Mouse (Mus musculus): ENCODE data around the gene Runx2. TPM values are rescaled to one million over a fixed set of nuclear protein-coding genes. Genes with fewer than 3 reads are reported as not detected.

The Runx2 gene
- polyA plus RNA-seq, 1 experiment from 2014 or later: 1.4 TPM

DNA sequence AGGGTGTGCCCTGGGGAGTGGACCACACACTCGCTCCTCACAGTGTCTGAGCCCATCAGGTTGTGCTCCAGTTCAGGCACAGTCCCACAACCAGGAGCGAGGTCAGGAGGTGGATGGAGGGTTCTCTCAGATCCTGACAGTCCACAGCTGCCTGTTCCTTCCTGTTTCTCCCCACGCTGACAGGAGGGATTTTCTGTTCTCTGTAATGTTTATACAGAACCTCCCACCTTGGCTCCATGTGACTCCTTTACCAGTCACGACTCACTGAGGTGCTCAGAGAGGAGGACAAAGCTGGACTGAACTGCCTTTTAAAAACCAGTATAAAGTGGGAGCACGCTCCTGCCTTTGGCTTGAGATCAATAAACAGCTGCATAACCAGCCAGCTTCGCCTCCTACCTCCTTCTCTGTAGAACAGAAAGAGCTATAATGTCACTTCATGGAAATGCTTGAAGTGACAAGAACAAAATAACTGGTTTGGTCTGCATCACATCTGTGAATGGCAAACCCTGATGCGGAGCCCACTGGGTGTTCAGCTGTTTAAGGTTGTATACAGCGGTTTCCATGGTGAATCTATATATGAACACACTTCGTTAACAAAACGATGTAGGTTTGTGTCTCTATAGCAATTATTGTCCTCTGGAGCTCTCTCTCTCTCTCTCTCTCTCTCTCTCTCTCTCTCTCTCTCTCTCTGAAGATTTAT is 177.3 kb downstream of the Runx2 start:
- H3K27ac ChIP-seq (ENCODE audit: low read depth, low read length): no peak overlapping the region

GRCm38 (mm10) chr17:44634486-44634885 is 180.1 kb downstream of the Runx2 start:
- H3K4me1 ChIP-seq (ENCODE audit: control insufficient read depth, insufficient read depth, low read length): no peaks in the 10 kb centered on the region
- H3K27ac ChIP-seq (ENCODE audit: low read depth, low read length): no peak overlapping the region
- H3K9ac ChIP-seq (ENCODE audit: low read length): no peak overlapping the region
- no peak for DNase-seq (ENCODE audit: low spot score)
- H3K4me3 ChIP-seq (ENCODE audit: low read depth, low read length): no peak overlapping the region
- H3K9me3 ChIP-seq (ENCODE audit: control insufficient read depth, low read length): no peaks in the 10 kb centered on the region
- WGBS: 70% methylated on average over 5 of the region's 5 CpGs
- H3K36me3 ChIP-seq (ENCODE audit: control insufficient read depth, insufficient read depth, low read length): no peaks in the 10 kb centered on the region
- H3K4me2 ChIP-seq (ENCODE audit: low read depth): no peak overlapping the region
- no peak for ATAC-seq (ENCODE audit: insufficient read depth, low FRiP score, low TSS enrichment)
- H3K27me3 ChIP-seq (ENCODE audit: control insufficient read depth, insufficient read depth, low read length): no peaks in the 10 kb centered on the region

More for the DNA sequence above, 177.3 kb downstream of the Runx2 start:
- H3K4me1 ChIP-seq (ENCODE audit: control insufficient read depth, insufficient read depth, low read length): no peaks in the 10 kb centered on the region
- no peaks in the 10 kb centered on the region for H3K9me3 ChIP-seq (ENCODE audit: control insufficient read depth, low read length)
- no peaks in the 10 kb centered on the region for H3K36me3 ChIP-seq (ENCODE audit: control insufficient read depth, insufficient read depth, low read length)
- no peak for DNase-seq (ENCODE audit: low spot score)
- 76% methylated on average over 10 of the region's 10 CpGs for WGBS
- ATAC-seq (ENCODE audit: insufficient read depth, low FRiP score, low TSS enrichment): no peak
- no peaks in the 10 kb centered on the region for H3K27me3 ChIP-seq (ENCODE audit: control insufficient read depth, insufficient read depth, low read length)
- H3K4me3 ChIP-seq (ENCODE audit: low read depth, low read length): no peak overlapping the region
- no peak overlapping the region for H3K9ac ChIP-seq (ENCODE audit: low read length)
- H3K4me2 ChIP-seq (ENCODE audit: low read depth): no peak overlapping the region

DNA sequence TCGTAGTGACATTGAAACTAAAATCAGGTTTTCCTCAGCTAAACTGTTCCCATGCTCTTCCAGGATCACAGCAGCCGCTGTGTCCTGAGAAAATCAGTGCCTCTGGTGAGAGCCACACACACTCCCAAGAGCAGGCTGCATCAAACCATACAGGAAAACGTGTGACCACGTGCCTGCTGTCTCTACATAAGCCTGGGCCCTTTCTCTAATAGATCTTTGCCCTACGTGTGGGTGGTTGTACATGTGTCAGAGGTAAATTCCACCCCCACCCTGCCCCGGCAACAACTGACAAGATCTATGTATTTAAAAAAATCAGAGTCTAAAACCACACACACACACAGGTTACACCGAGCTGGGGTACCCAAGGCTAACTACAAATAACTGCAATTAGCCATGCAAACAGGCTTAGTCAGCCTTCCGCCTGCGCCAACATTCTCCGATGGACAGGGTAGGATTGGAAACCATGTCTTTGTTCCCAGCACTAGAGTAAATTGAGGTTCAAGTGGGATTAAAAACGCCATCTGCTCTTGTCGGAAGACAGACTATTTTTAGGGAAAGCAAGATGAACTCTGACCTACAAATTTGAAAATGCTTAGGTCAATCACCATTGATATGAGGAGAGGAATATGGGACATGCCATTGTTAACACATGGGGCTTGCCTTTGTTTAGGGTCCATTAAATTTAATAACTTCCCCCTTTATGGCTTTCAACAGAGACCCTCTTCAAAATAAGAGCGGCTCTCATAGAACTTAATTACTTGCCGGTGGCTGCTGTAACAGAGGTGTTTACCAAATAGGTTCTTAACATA is 180.8 kb downstream of the Runx2 start:
- H3K4me2 ChIP-seq (ENCODE audit: low read depth): no peak overlapping the region
- H3K36me3 ChIP-seq (ENCODE audit: control insufficient read depth, insufficient read depth, low read length): no peaks in the 10 kb centered on the region
- DNase-seq (ENCODE audit: low spot score) (no peak), ATAC-seq (ENCODE audit: insufficient read depth, low FRiP score, low TSS enrichment) (no peak)
- WGBS: 75% methylated on average over 14 of the region's 14 CpGs
- no peaks in the 10 kb centered on the region for H3K4me1 ChIP-seq (ENCODE audit: control insufficient read depth, insufficient read depth, low read length)
- no peak overlapping the region for H3K27ac ChIP-seq (ENCODE audit: low read depth, low read length)
- no peaks in the 10 kb centered on the region for H3K9me3 ChIP-seq (ENCODE audit: control insufficient read depth, low read length)
- H3K4me3 ChIP-seq (ENCODE audit: low read depth, low read length): no peak overlapping the region
- H3K27me3 ChIP-seq (ENCODE audit: control insufficient read depth, insufficient read depth, low read length): no peaks in the 10 kb centered on the region
- no peak overlapping the region for H3K9ac ChIP-seq (ENCODE audit: low read length)

- Histone ChIP-seq H3K4me1 (ENCODE audit: control insufficient read depth, insufficient read depth, low read length) (no peaks in the 10 kb centered on the region), H3K4me3 (ENCODE audit: low read depth, low read length) (no peak overlapping the region), H3K27me3 (ENCODE audit: control insufficient read depth, insufficient read depth, low read length) (no peaks in the 10 kb centered on the region), H3K4me2 (ENCODE audit: low read depth) (no peak overlapping the region), H3K27ac (ENCODE audit: low read depth, low read length) (no peak overlapping the region), H3K9ac (ENCODE audit: low read length) (no peak overlapping the region), H3K9me3 (ENCODE audit: control insufficient read depth, low read length) (no peaks in the 10 kb centered on the region), H3K36me3 (ENCODE audit: control insufficient read depth, insufficient read depth, low read length) (no peaks in the 10 kb centered on the region)
- no peak for ATAC-seq (ENCODE audit: insufficient read depth, low FRiP score, low TSS enrichment)
- WGBS: 91% methylated on average over 2 of the region's 2 CpGs
- no peak for DNase-seq (ENCODE audit: low spot score)
These were observed 181.7 kb downstream of the Runx2 start for GRCm38 (mm10) chr17:44632941-44633340.

GRCm38 (mm10) chr17:44632292-44632691 is 182.3 kb downstream of the Runx2 start:
- no peak overlapping the region for H3K4me2 ChIP-seq (ENCODE audit: low read depth)
- H3K4me3 ChIP-seq (ENCODE audit: low read depth, low read length): no peak overlapping the region
- no peaks in the 10 kb centered on the region for H3K27me3 ChIP-seq (ENCODE audit: control insufficient read depth, insufficient read depth, low read length)
- WGBS: 82% methylated on average over 4 of the region's 4 CpGs
- H3K4me1 ChIP-seq (ENCODE audit: control insufficient read depth, insufficient read depth, low read length): no peaks in the 10 kb centered on the region
- no peaks in the 10 kb centered on the region for H3K36me3 ChIP-seq (ENCODE audit: control insufficient read depth, insufficient read depth, low read length)
- no peak overlapping the region for H3K9ac ChIP-seq (ENCODE audit: low read length)
- no peaks in the 10 kb centered on the region for H3K9me3 ChIP-seq (ENCODE audit: control insufficient read depth, low read length)
- no peak overlapping the region for H3K27ac ChIP-seq (ENCODE audit: low read depth, low read length)
- no peak for DNase-seq (ENCODE audit: low spot score)
- no peak for ATAC-seq (ENCODE audit: insufficient read depth, low FRiP score, low TSS enrichment)

DNA sequence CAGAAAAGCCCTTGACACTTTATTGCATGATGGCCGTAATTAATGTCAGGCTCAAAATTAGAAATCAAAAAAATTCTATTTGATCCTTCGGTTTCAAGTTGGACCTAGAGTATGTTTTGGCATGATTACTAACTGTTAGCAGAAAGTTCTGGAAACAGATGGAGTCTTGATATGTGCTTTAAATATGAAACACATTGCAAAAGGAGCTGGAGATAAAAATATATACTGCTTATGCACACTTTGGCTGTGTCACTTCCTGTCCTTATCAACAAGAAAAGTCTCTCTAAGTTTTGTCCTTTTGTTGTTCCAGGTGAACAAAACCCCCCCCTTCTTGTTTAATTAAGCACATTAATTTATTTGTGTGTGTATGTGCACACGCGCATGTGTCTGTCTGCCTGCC is 183.0 kb downstream of the Runx2 start:
- Histone ChIP-seq H3K9ac (ENCODE audit: low read length) (no peak overlapping the region), H3K4me2 (ENCODE audit: low read depth) (no peak overlapping the region), H3K4me1 (ENCODE audit: control insufficient read depth, insufficient read depth, low read length) (no peaks in the 10 kb centered on the region), H3K4me3 (ENCODE audit: low read depth, low read length) (no peak overlapping the region), H3K27me3 (ENCODE audit: control insufficient read depth, insufficient read depth, low read length) (no peaks in the 10 kb centered on the region), H3K9me3 (ENCODE audit: control insufficient read depth, low read length) (no peaks in the 10 kb centered on the region), H3K27ac (ENCODE audit: low read depth, low read length) (no peak overlapping the region), H3K36me3 (ENCODE audit: control insufficient read depth, insufficient read depth, low read length) (no peaks in the 10 kb centered on the region)
- ATAC-seq (ENCODE audit: insufficient read depth, low FRiP score, low TSS enrichment) (no peak), DNase-seq (ENCODE audit: low spot score) (no peak)
- 90% methylated on average over 4 of the region's 4 CpGs for WGBS

- ATAC-seq (ENCODE audit: insufficient read depth, low FRiP score, low TSS enrichment): no peak
- 87% methylated on average over 6 of the region's 6 CpGs for WGBS
- Histone ChIP-seq H3K4me2 (ENCODE audit: low read depth) (no peak overlapping the region), H3K9me3 (ENCODE audit: control insufficient read depth, low read length) (no peaks in the 10 kb centered on the region), H3K4me3 (ENCODE audit: low read depth, low read length) (no peak overlapping the region), H3K9ac (ENCODE audit: low read length) (no peak overlapping the region), H3K4me1 (ENCODE audit: control insufficient read depth, insufficient read depth, low read length) (no peaks in the 10 kb centered on the region), H3K27ac (ENCODE audit: low read depth, low read length) (no peak overlapping the region), H3K27me3 (ENCODE audit: control insufficient read depth, insufficient read depth, low read length) (no peaks in the 10 kb centered on the region), H3K36me3 (ENCODE audit: control insufficient read depth, insufficient read depth, low read length) (no peaks in the 10 kb centered on the region)
- no peak for DNase-seq (ENCODE audit: low spot score)
These were observed 187.3 kb downstream of the Runx2 start for GRCm38 (mm10) chr17:44627317-44627716.

GRCm38 (mm10) chr17:44623707-44624106 is 190.9 kb downstream of the Runx2 start:
- Histone ChIP-seq H3K36me3 (ENCODE audit: control insufficient read depth, insufficient read depth, low read length) (no peaks in the 10 kb centered on the region), H3K4me2 (ENCODE audit: low read depth) (no peak overlapping the region), H3K4me3 (ENCODE audit: low read depth, low read length) (no peak overlapping the region), H3K9me3 (ENCODE audit: control insufficient read depth, low read length) (no peaks in the 10 kb centered on the region), H3K9ac (ENCODE audit: low read length) (no peak overlapping the region), H3K27ac (ENCODE audit: low read depth, low read length) (no peak overlapping the region), H3K4me1 (ENCODE audit: control insufficient read depth, insufficient read depth, low read length) (no peaks in the 10 kb centered on the region), H3K27me3 (ENCODE audit: control insufficient read depth, insufficient read depth, low read length) (no peaks in the 10 kb centered on the region)
- ATAC-seq (ENCODE audit: insufficient read depth, low FRiP score, low TSS enrichment): no peak
- WGBS: 82% methylated on average over 2 of the region's 2 CpGs
- no peak for DNase-seq (ENCODE audit: low spot score)

DNA sequence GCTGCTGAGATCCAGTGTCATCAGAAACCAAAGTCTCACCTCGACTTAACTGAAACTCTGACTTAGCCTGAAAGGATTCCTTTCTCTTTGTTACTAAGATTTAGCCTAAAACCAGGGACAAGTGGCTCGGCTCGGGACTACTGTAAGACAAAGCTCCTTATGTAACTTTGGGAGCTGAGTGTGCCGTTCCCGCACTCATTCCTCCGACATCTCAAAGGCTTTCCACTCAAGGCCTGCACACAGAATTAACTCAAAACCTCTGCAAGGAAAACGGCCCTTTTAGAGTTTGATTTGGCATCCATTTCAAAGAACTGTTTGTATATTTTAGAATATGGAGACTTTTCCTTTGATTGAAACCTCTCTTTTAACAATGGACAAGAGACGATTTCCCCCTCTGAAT is 191.3 kb downstream of the Runx2 start:
- DNase-seq (ENCODE audit: low spot score) (no peak), ATAC-seq (ENCODE audit: insufficient read depth, low FRiP score, low TSS enrichment) (no peak)
- Histone ChIP-seq H3K9me3 (ENCODE audit: control insufficient read depth, low read length) (no peaks in the 10 kb centered on the region), H3K36me3 (ENCODE audit: control insufficient read depth, insufficient read depth, low read length) (no peaks in the 10 kb centered on the region), H3K27ac (ENCODE audit: low read depth, low read length) (no peak overlapping the region), H3K4me3 (ENCODE audit: low read depth, low read length) (no peak overlapping the region), H3K4me1 (ENCODE audit: control insufficient read depth, insufficient read depth, low read length) (no peaks in the 10 kb centered on the region), H3K27me3 (ENCODE audit: control insufficient read depth, insufficient read depth, low read length) (no peaks in the 10 kb centered on the region), H3K4me2 (ENCODE audit: low read depth) (no peak overlapping the region), H3K9ac (ENCODE audit: low read length) (no peak overlapping the region)
- WGBS: 78% methylated on average over 8 of the region's 8 CpGs

All from neural tube, embryonic 11.5 days (tissue).